Mouse (Mus musculus) left cerebral cortex, adult 11 months (tissue): ENCODE data around the gene Tiam1.

Experiments
- DNase-seq: peaks from one replicate; pipeline ENCODE4 v3.0.0; 2022; ENCODE audit warnings: low spot score

Gene Tiam1

GRCm38 (mm10) chr16:90143416-90143759 lies 181 bp downstream of the Tiam1 start:
- DNase-seq, result no peak

GRCm38 (mm10) chr16:90142574-90143415 lies 774 bp downstream of the Tiam1 start:
- peak; percentile 21 for DNase-seq

- DNase-seq, result no peak
Observed at GRCm38 (mm10) chr16:90142247-90142573, 1.4 kb downstream of the Tiam1 start.

- DNase-seq, result no peak
Observed at GRCm38 (mm10) chr16:90141556-90141955, 2.0 kb downstream of the Tiam1 start.

GRCm38 (mm10) chr16:90140571-90140970 lies 3.0 kb downstream of the Tiam1 start:
- DNase-seq, result no peak

- DNase-seq, result no peak
Observed at GRCm38 (mm10) chr16:90139696-90140095, 3.9 kb downstream of the Tiam1 start.

- DNase-seq, result no peak
Observed at GRCm38 (mm10) chr16:90138151-90138550, 5.4 kb downstream of the Tiam1 start.

- no peak for DNase-seq
Observed at GRCm38 (mm10) chr16:90137175-90137574, 6.4 kb downstream of the Tiam1 start.

- no peak for DNase-seq
Observed at GRCm38 (mm10) chr16:90135580-90135979, 8.0 kb downstream of the Tiam1 start.

- DNase-seq, result no peak
Observed at GRCm38 (mm10) chr16:90134351-90134750, 9.2 kb downstream of the Tiam1 start.

- DNase-seq, result no peak
Observed at GRCm38 (mm10) chr16:90132816-90133215, 10.8 kb downstream of the Tiam1 start.

- no peak for DNase-seq
Observed at GRCm38 (mm10) chr16:90132331-90132730, 11.2 kb downstream of the Tiam1 start.

GRCm38 (mm10) chr16:90128817-90129587 lies 14.6 kb downstream of the Tiam1 start:
- DNase-seq, result no peak

- no peak for DNase-seq
Observed at GRCm38 (mm10) chr16:90128361-90128760, 15.2 kb downstream of the Tiam1 start.

GRCm38 (mm10) chr16:90125318-90126314 lies 18.0 kb downstream of the Tiam1 start:
- DNase-seq, result no peak

GRCm38 (mm10) chr16:90123091-90123490 lies 20.5 kb downstream of the Tiam1 start:
- no peak for DNase-seq

GRCm38 (mm10) chr16:90122439-90122838 lies 21.1 kb downstream of the Tiam1 start:
- DNase-seq, result no peak

GRCm38 (mm10) chr16:90121799-90122198 lies 21.8 kb downstream of the Tiam1 start:
- no peak for DNase-seq

- no peak for DNase-seq
Observed at GRCm38 (mm10) chr16:90119969-90120368, 23.6 kb downstream of the Tiam1 start.

- no peak for DNase-seq
Observed at GRCm38 (mm10) chr16:90116637-90117182, 26.9 kb downstream of the Tiam1 start.

GRCm38 (mm10) chr16:90112577-90113155 lies 30.9 kb downstream of the Tiam1 start:
- DNase-seq, result no peak

GRCm38 (mm10) chr16:90109500-90109899 lies 34.1 kb downstream of the Tiam1 start:
- no peak for DNase-seq
